Mouse (Mus musculus): ENCODE data around the gene Fat3.
A peak's percentile ranks its signal among the peaks of the same experiment; 100 is the strongest.

Gene Fat3

DNA sequence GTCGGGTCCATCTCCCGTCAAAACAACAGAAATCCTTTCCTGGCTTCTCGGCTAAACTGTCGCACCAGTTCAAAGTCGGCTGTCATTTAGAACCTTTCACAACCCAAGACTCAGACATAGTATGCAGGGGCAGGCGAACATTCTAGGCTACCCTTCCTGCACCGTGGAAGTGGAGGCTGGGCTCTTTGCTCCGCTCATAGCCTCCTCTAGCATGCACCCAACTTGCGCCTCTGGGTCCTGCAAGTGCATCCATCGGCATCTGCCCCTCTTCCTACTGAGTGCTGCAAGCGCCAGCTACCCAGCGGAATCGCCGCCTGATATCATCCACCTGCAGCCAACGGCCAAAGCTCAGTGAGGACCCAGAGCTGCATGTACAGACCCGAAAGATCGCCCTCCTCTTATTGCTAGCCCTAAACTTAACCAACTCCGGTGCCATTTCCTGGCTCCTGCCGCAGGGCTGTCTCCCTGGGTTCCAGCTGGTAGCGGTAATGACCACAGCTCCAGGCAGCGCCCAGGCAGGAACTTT, at the start of gene Fat3:
Gene Fat3 (minus strand): TSS at position 100 of the 526 bp plus-strand sequence.
- DNase-seq (ENCODE audit: low read depth, low spot score): no peak

DNA sequence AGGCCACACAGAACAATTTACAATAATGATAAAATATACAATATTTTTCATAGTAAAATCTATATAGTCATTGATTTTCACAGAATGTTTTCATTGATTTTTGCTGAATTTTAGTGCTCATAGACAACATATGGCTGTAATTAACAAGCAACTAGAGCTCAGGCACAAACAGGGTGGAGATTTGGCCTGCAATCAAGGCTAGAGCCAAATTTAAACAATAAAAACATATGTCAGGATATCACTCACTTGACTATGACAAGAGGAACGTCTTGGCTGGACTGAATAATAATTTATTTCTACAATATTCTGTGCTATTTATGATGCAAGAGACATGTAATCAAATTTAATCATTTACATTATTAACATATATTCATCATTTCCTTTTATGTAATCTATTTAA, 31.8 kb upstream of the Fat3 start:
- DNase-seq (ENCODE audit: low read depth, low spot score): no peak

DNA sequence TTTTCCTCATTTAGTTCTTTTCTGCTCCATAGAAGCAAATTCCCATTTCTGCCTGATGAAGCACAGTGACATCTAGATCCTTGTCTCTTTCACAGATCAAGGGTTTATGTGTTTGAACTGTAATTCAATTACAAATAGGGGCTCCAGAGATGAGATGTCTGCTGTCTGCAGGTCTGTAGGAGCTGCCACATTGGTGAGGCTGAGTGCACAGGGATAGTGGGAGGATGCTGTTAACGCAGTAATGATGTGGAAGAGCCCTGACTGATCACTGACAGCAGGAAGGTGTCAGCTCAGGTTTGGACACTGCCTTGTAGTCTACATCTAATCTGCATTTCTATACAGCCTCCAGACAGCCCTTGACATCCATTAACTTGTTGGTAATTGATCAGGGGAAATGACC, 16.5 kb upstream of the Fat3 start:
- no peak for DNase-seq (ENCODE audit: low read depth, low spot score)

DNA sequence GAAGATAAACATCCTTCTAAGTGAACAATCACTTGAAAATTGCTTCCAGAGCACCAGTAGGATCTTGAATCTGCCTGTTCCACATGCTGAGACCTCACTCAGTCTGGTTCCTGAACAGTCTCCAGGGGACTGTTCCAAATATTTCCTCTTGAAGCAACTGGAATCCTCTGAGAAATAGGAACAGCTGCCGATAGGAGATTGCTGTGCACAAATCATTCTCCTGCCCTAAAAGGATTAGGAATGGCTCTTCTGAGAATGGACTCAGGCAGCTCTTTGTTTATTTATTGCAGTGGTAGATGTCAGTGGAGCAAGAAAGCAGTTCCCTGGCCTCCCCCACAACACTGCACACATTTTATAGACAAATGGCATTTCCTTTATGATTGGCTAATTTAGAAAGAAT, 10.9 kb upstream of the Fat3 start:
- DNase-seq (ENCODE audit: low read depth, low spot score): no peak

GRCm38 (mm10) chr9:16503776-16504175, 2.7 kb upstream of the Fat3 start:
- no peak for DNase-seq (ENCODE audit: low read depth, low spot score)

GRCm38 (mm10) chr9:16502673-16503343, 1.7 kb upstream of the Fat3 start:
- DNase-seq (ENCODE audit: low read depth, low spot score): no peak

DNA sequence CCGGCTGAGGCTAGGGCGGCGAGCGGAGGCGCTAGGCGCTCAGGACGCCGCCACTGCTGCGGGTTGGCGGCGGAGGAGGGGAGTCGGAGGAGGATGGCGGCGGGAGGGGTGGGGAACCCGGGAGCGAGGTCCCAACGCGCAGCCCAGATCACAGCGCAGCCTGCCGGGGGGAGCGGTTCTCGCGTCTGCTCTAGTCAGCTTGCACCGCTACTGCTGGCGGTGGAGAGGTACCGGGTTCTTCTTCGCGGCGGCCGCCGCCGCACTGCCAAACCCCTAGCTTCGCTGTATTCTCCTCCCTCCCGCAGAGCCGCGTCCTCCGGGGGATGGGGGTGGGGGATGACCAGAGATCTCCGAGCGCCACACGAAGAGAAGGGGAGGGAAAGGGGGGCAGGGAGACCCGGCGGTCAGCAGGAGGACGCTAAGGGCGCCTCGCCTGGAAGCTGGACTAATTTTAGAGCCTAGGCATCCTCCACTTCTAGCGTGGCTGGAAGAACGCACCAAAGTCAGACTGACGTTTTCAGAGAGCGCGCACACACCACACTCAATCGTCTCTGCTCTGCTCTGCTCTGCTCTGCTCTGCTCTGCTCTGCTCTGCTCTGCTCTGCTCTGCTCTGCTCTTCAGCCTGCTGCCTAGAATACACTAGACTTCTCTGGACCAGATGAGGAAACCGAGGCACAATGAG, 1.0 kb upstream of the Fat3 start:
- peak; percentile 62 for DNase-seq (ENCODE audit: low read depth, low spot score)

DNA sequence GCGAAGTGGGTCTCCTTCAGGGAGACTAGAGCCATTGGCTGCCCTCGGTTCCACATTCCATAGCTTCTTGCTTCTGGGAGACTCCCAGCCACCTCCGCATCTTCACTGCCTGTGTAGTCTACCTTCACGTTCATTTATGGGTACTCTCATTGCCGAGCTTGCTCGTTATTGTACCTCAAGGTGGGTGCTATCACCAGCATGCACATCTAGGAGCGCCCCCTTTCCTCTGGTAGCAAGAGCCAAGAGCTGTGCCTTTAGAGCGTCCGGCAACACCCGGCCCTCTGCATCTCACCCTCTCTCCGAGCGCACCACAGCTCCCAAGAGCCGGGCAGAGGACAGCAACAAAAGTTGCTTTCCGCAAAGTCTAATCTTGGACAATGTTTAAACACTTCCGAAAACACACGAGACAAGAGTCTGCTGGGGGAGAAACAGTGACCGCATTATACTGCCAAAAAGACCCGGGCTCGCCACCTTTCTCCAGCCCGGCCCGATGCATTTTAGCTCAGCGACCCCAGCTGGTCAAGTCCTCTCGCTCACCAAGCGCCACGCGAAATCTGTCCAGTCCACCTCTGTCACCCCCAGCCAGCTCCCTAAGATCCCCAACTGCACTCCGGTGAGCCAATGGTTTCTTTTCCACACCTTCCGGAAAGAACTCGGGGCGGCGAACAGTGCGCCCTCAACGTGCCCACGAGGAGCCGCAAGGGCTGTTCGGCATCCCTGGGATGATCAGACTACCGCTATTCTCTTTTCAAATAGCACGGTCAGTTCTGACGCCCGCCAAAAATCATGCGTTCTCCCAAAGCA, 501 bp downstream of the Fat3 start:
- DNase-seq (ENCODE audit: low read depth, low spot score): peak; percentile 40

- DNase-seq (ENCODE audit: low read depth, low spot score): peak; percentile 64
These were observed 1.3 kb downstream of the Fat3 start for GRCm38 (mm10) chr9:16499621-16500381.

DNA sequence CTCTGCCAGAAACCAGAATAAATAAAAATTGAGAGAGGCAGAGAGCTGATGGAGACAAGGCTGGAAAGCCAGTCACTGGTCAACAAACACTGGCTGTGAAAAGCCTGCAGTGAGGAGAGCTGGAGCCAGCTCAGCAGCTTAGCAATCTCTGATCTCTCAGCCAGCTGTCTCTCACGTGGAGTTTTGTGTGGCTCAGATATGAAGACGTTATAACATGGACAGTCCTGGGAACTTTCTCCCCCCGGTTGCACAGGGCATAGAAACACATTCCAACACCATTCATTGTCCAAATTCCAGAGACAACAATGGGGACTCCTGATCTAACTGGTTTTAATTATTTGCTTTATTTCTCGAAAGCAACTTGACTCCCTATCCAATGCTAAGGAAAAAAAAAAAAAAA, 2.2 kb downstream of the Fat3 start:
- DNase-seq (ENCODE audit: low read depth, low spot score): no peak

- no peak for DNase-seq (ENCODE audit: low read depth, low spot score)
These were observed 3.7 kb downstream of the Fat3 start for GRCm38 (mm10) chr9:16497361-16497760.

- DNase-seq (ENCODE audit: low read depth, low spot score): no peak
These were observed 4.8 kb downstream of the Fat3 start for GRCm38 (mm10) chr9:16496331-16496730.

- no peak for DNase-seq (ENCODE audit: low read depth, low spot score)
These were observed 11.4 kb downstream of the Fat3 start for GRCm38 (mm10) chr9:16489661-16490060.

DNA sequence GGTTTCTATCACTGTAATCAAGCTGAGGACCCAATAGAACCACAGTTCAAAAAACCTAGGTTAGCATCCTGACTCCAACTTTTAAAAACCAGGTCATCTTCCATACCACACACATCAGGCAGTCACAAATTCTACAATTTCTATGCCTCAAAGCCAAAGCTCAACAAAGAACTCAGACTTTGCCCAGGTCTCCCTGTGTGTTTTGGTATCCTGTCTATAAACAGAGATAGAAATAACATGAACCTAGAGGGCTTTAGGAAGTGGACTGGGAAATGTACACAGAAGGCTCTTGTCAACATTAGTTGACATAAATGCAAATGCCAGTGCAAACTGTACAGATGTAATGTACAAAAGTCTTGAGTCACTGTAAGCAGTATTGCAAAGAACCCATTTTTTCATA, 13.5 kb downstream of the Fat3 start:
- no peak for DNase-seq (ENCODE audit: low read depth, low spot score)

DNA sequence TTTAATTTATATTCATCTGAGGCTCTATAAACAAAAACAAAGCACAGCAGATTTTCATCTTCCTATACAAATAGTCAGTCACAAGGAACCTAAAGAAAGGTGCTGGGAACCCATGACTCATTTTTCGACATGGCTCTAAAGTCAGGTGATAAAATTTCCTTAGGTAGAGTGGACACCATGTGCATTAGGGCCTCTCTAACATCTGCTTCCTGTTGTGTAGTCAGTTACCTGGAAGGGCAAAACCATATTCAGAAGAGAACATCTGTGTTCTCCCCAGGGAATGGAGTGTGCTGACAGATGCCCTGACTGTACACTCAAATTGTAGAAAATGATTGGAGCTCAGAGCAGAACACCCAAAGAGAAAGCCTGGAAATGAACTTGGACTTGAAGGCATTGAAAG, 14.9 kb downstream of the Fat3 start:
- no peak for DNase-seq (ENCODE audit: low read depth, low spot score)

DNA sequence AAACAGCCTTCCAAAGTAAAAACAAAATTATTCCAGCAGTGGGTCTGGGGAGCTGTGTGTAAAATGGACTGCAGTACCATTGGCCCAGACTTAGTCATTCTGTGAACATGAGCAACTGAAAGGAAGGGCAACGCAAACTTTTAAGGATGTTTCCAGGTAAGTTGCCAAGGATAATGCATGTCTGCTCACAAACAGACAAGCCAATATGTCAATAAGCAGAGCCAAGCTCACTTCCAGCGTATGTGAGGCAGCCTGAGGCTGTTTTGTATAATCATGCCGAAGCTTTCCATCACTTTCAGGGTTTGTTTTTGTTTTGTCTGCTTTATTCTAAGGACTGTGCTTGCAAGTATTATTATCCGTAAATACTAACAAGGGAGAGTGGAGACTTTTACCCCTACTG, 15.9 kb downstream of the Fat3 start:
- no peak for DNase-seq (ENCODE audit: low read depth, low spot score)

- DNase-seq (ENCODE audit: low read depth, low spot score): no peak
These were observed 16.3 kb downstream of the Fat3 start for GRCm38 (mm10) chr9:16484765-16485164.

GRCm38 (mm10) chr9:16461491-16461890, 39.6 kb downstream of the Fat3 start:
- DNase-seq (ENCODE audit: low read depth, low spot score): no peak

DNA sequence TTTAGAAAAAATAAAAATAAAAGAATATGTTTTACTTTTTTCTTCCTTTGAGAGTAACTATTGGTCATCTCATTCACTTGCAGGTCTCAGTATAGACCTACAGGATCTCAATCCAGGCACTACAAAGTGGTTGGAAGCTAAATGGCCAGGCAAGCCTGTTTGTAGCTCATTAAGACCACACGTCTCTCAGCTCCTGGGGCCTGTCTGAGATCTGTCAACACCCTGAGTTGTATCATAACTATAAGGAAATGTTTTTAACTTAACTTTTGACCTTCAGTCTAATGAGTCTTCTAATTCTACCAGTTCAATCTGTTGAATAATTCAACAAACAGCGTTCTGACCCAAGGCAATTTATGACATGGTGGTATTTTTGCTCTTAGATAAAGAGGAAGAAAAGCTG, 40.5 kb downstream of the Fat3 start:
- DNase-seq (ENCODE audit: low read depth, low spot score): no peak

- no peak for DNase-seq (ENCODE audit: low read depth, low spot score)
These were observed 59.2 kb downstream of the Fat3 start for GRCm38 (mm10) chr9:16441930-16442329.

DNA sequence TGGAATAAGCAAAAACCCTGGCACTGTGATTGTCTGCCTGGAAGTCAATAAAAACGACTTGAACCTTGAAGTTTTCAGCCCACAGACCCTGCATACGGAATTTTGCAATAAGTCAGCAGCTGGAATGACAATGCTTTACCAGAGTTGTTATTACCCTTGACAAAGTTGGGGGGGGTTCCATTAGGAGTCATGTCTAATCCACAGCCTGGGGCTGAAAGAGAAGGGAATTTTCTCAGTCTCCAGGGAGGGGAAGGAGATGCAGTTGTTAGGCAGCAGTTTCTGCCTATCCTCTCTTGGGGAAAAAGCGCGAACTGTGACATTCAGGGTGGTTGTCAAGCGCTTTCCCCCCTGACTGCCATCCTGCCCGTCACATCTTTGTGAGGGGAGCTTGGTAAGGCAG, 60.4 kb downstream of the Fat3 start:
- no peak for DNase-seq (ENCODE audit: low read depth, low spot score)

DNA sequence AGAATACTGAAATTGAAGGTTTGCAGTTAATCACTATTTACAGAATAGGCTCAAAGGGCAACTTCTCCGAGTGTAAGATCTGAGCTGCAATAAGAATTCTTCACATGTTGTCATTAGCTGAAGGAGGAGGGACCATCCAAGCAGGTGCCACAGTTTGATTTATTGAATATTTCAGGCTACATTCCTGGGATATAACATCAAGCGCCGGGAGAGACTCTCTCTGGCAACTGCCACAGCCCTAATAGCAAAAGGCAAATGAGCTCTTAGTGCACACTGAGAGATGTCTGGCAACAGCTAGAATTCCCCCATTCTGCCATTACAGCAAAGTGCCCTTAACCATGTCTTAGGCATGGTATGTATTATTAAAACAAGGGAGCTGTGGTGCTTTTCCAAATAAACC, 61.1 kb downstream of the Fat3 start:
- no peak for DNase-seq (ENCODE audit: low read depth, low spot score)
